Mouse (Mus musculus) bone marrow macrophage, adult 2 months (primary cell): ENCODE measurements at regions not wholly inside any gene's neighbourhood (a gene's known extent, or its start where the extent isn't known, plus 50 kb on each side); places are given as distances from the start of the nearest gene placed in this dataset.

Source experiments
- CTCF ChIP-seq: IDR thresholded peaks from 2 replicates; pipeline ENCODE4 v1.5.1; 2012; ENCODE audit warnings: low read depth, mild to moderate bottlenecking, low read length, moderate library complexity
- POLR2A ChIP-seq: IDR thresholded peaks from 2 replicates; pipeline ENCODE4 v1.6.1; 2012; ENCODE audit warnings: mild to moderate bottlenecking, low read depth, low read length, borderline replicate concordance

GRCm38 (mm10) chr15:40020646-40021045, 113.5 kb upstream of the 9330182O14Rik start:
- TF ChIP-seq CTCF (no peak), POLR2A (no peak)
